8 mouse cellular contexts compared by ENCODE assay signal in the genomic region with DNA sequence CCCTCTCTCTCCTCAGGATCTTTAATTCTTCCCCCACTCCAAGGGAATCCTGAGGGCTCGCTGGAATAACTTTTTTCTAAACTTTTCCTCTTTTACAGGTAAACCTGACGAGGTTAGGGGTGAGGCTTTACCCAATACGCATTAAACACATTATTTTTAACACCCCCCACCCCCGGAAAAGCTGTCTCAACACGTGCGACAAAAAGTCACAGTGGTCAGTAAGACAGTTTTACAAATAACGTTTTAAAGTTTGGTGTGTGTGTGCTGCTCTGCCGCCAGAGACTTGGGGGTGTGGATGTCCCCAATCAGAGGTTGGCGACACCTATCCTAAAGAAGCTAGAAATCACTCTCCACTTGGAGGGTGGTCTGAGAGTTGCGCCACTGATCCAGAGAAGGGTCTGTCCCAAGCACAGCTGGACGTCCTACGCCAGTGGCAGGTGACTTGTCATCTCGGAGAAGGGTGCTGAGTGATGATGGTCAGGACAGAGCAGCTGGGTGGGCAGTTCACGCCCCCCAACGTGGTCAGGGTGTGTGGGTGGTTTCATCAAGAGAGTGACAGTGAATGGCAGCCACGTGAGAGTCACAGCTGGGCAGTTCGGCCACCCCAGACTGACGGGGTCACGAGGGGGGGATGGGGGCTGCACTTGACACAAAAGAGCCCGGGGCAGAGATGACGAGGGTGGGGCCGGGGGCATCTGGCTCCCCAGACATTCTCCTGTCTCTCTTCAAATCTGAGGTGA. TPM values are rescaled to one million over a fixed set of nuclear protein-coding genes. Genes with fewer than 3 reads are reported as not detected.
DNase-seq lines count a peak whose midpoint lies in the region; ATAC-seq and TF ChIP-seq lines count a peak whose summit lies in the region.

No protein-coding gene starts in this region.

- peak overlapping the region; percentile 99 for H3K27ac ChIP-seq in layer of hippocampus, adult 2 months
- H3K27ac ChIP-seq in forebrain, embryonic 16.5 days (ENCODE audit: low read length): peak overlapping the region; percentile 100
- peak overlapping the region; percentile 99 for H3K27ac ChIP-seq in intestine, embryonic 15.5 days
- peak overlapping the region; percentile 100 for H3K27ac ChIP-seq in lung, embryonic 16.5 days (ENCODE audit: low read length)

- H3K9me3 ChIP-seq in forebrain, embryonic 16.5 days (ENCODE audit: control insufficient read depth, low read length): no peaks in the 10 kb centered on the region
- H3K9me3 ChIP-seq in intestine, embryonic 15.5 days: no peaks in the 10 kb centered on the region
- H3K9me3 ChIP-seq in lung, embryonic 16.5 days (ENCODE audit: control insufficient read depth, low read length): no peaks in the 10 kb centered on the region

- DNase-seq in layer of hippocampus, adult 2 months (ENCODE audit: low spot score in 2 of 2): no peak
- DNase-seq in layer of hippocampus, adult 8-10 months (ENCODE audit: low spot score in 2 of 2): no peak
- peak; percentile 25 for DNase-seq in adipocyte (ENCODE audit: low spot score)
- DNase-seq in splenic B cell, adult 2 months (ENCODE audit: low read depth, low spot score): peak; percentile 77
- DNase-seq in cerebellum, adult 9-10 months: no peak

- H3K4me1 ChIP-seq in forebrain, embryonic 16.5 days (replicated peaks; ENCODE audit: control insufficient read depth, insufficient read depth, low read length): peaks cover 44% of the 10 kb centered on the region
- H3K4me1 ChIP-seq in intestine, embryonic 15.5 days (replicated peaks): peaks cover 54% of the 10 kb centered on the region
- H3K4me1 ChIP-seq in lung, embryonic 16.5 days (replicated peaks; ENCODE audit: control insufficient read depth, insufficient read depth, low read length): peaks cover 52% of the 10 kb centered on the region

- H3K9ac ChIP-seq in forebrain, embryonic 16.5 days (replicated peaks; ENCODE audit: low read depth, low read length): peak overlapping the region; percentile 99
- peak overlapping the region; percentile 100 for H3K9ac ChIP-seq in intestine, embryonic 15.5 days
- H3K9ac ChIP-seq in lung, embryonic 16.5 days (ENCODE audit: low read length): peak overlapping the region; percentile 100

- WGBS in forebrain, embryonic 16.5 days: 2% methylated on average over 22 of the region's 22 CpGs
- WGBS in intestine, embryonic 15.5 days: under 1% methylated on average over 22 of the region's 22 CpGs
- WGBS in lung, embryonic 16.5 days: under 1% methylated on average over 22 of the region's 22 CpGs

- peak overlapping the region; percentile 98 for H3K4me2 ChIP-seq in forebrain, embryonic 16.5 days (ENCODE audit: low read length)
- peak overlapping the region; percentile 91 for H3K4me2 ChIP-seq in intestine, embryonic 15.5 days (replicated peaks)
- peak overlapping the region; percentile 94 for H3K4me2 ChIP-seq in lung, embryonic 16.5 days (ENCODE audit: low read depth, low read length)

- TF ChIP-seq CTCF in layer of hippocampus, adult 2 months (conservative IDR thresholded peaks at IDR 0.05): 0 out of 2 replicates have a peak, but pooled peaks have one; percentile 5

- ATAC-seq in forebrain, embryonic 16.5 days: no peak
- no peak for ATAC-seq in intestine, embryonic 15.5 days
- ATAC-seq in lung, embryonic 16.5 days (ENCODE audit: low read depth): no peak

- H3K27me3 ChIP-seq in forebrain, embryonic 16.5 days (replicated peaks; ENCODE audit: control insufficient read depth, insufficient read depth, low read length): no peaks in the 10 kb centered on the region
- no peaks in the 10 kb centered on the region for H3K27me3 ChIP-seq in intestine, embryonic 15.5 days (replicated peaks)
- H3K27me3 ChIP-seq in lung, embryonic 16.5 days (ENCODE audit: control insufficient read depth, insufficient read depth, low read depth, low read length): no peaks in the 10 kb centered on the region
- H3K27me3 ChIP-seq in splenic B cell, adult 2 months (ENCODE audit: control insufficient read depth, insufficient read depth, low read length, poor library complexity, severe bottlenecking): no peaks in the 10 kb centered on the region

- peaks cover 10% of the 10 kb centered on the region for H3K36me3 ChIP-seq in forebrain, embryonic 16.5 days (ENCODE audit: control insufficient read depth, insufficient read depth)
- H3K36me3 ChIP-seq in intestine, embryonic 15.5 days: peaks cover 7% of the 10 kb centered on the region; the same call in 1 of the 2 replicates
- peaks cover 12% of the 10 kb centered on the region for H3K36me3 ChIP-seq in lung, embryonic 16.5 days (ENCODE audit: control insufficient read depth, insufficient read depth, low read length)
- H3K36me3 ChIP-seq in splenic B cell, adult 2 months (ENCODE audit: control insufficient read depth, insufficient read depth, low read length, poor library complexity, severe bottlenecking): peaks cover 2% of the 10 kb centered on the region; the same call in 1 of the 2 replicates

- peak overlapping the region; percentile 87 for H3K4me3 ChIP-seq in layer of hippocampus, adult 2 months
- H3K4me3 ChIP-seq in forebrain, embryonic 16.5 days (replicated peaks; ENCODE audit: low read length): peak overlapping the region; percentile 67
- peak overlapping the region; percentile 87 for H3K4me3 ChIP-seq in intestine, embryonic 15.5 days (replicated peaks)
- H3K4me3 ChIP-seq in lung, embryonic 16.5 days (ENCODE audit: low read length): peak overlapping the region; percentile 90

RNA-seq across cellular contexts. Expression of a gene that starts 1.4 kb away (rescaled TPM):
- total RNA-seq in layer of hippocampus, adult 2 months (2021): 100 to 1,000 TPM; 541 to 561 TPM
- total RNA-seq in layer of hippocampus, adult 8-10 months (2022): 100 to 1,000 TPM; 435 to 510 (median 495) TPM
- 132 and 146 TPM in 2 replicates for polyA plus RNA-seq in forebrain, embryonic 16.5 days (2015; fragmentation: Nextera tagmentation; extraction: Ambion mirVana)
- polyA plus RNA-seq in intestine, embryonic 15.5 days (2015; fragmentation: Nextera tagmentation; extraction: Ambion mirVana): 39.9 and 44.1 TPM in 2 replicates
- polyA plus RNA-seq in lung, embryonic 16.5 days (2015; fragmentation: Nextera tagmentation; extraction: Ambion mirVana): 56.9 and 60.3 TPM in 2 replicates

RNA-seq across cellular contexts. Expression of a gene that starts 27.5 kb away (rescaled TPM):
- 100 to 1,000 TPM; 109 to 127 TPM for total RNA-seq in layer of hippocampus, adult 2 months (2021)
- total RNA-seq in layer of hippocampus, adult 8-10 months (2022): 100 to 1,000 TPM; 101 to 126 (median 111) TPM
- polyA plus RNA-seq in forebrain, embryonic 16.5 days (2015; fragmentation: Nextera tagmentation; extraction: Ambion mirVana): 79.2 and 86.1 TPM in 2 replicates
- polyA plus RNA-seq in intestine, embryonic 15.5 days (2015; fragmentation: Nextera tagmentation; extraction: Ambion mirVana): 154 and 182 TPM in 2 replicates
- 158 and 165 TPM in 2 replicates for polyA plus RNA-seq in lung, embryonic 16.5 days (2015; fragmentation: Nextera tagmentation; extraction: Ambion mirVana)

RNA-seq across cellular contexts. Expression of a gene that starts 27.5 kb away (rescaled TPM):
- 100 to 1,000 TPM; 110 to 117 TPM for total RNA-seq in layer of hippocampus, adult 2 months (2021)
- total RNA-seq in layer of hippocampus, adult 8-10 months (2022): 100 to 1,000 TPM; 119 to 129 (median 121) TPM
- 109 and 144 TPM in 2 replicates for polyA plus RNA-seq in forebrain, embryonic 16.5 days (2015; fragmentation: Nextera tagmentation; extraction: Ambion mirVana)
- 10.8 and 10.9 TPM in 2 replicates for polyA plus RNA-seq in intestine, embryonic 15.5 days (2015; fragmentation: Nextera tagmentation; extraction: Ambion mirVana)
- polyA plus RNA-seq in lung, embryonic 16.5 days (2015; fragmentation: Nextera tagmentation; extraction: Ambion mirVana): 11.0 and 12.6 TPM in 2 replicates

RNA-seq across cellular contexts. Expression of a gene that starts 27.6 kb away (rescaled TPM):
- 10 to 100 TPM; 43.6 to 45.0 TPM for total RNA-seq in layer of hippocampus, adult 2 months (2021)
- 10 to 100 TPM; 37.5 to 51.2 (median 46.5) TPM for total RNA-seq in layer of hippocampus, adult 8-10 months (2022)
- polyA plus RNA-seq in forebrain, embryonic 16.5 days (2015; fragmentation: Nextera tagmentation; extraction: Ambion mirVana): 42.5 and 44.2 TPM in 2 replicates
- 22.7 and 24.8 TPM in 2 replicates for polyA plus RNA-seq in intestine, embryonic 15.5 days (2015; fragmentation: Nextera tagmentation; extraction: Ambion mirVana)
- 32.3 and 32.6 TPM in 2 replicates for polyA plus RNA-seq in lung, embryonic 16.5 days (2015; fragmentation: Nextera tagmentation; extraction: Ambion mirVana)

RNA-seq across cellular contexts. Expression of a gene that starts 30.2 kb away (rescaled TPM):
- 1 to 10 TPM; 2.6 to 5.0 TPM for total RNA-seq in layer of hippocampus, adult 2 months (2021)
- 1 to 10 TPM; 2.2 to 2.8 (median 2.5) TPM for total RNA-seq in layer of hippocampus, adult 8-10 months (2022)
- polyA plus RNA-seq in forebrain, embryonic 16.5 days (2015; fragmentation: Nextera tagmentation; extraction: Ambion mirVana): 5.9 and 6.2 TPM in 2 replicates
- 30.7 and 32.1 TPM in 2 replicates for polyA plus RNA-seq in intestine, embryonic 15.5 days (2015; fragmentation: Nextera tagmentation; extraction: Ambion mirVana)
- polyA plus RNA-seq in lung, embryonic 16.5 days (2015; fragmentation: Nextera tagmentation; extraction: Ambion mirVana): 54.7 and 57.4 TPM in 2 replicates

Comparison
In these comparisons a context has a peak if more than half of its experiments do, and no peak if none do; other contexts are left out.
1. DNase-seq: peak in adipocyte (single experiment) and splenic B cell, adult 2 months (single experiment); none in layer of hippocampus, adult 2 months (0 of 2), layer of hippocampus, adult 8-10 months (0 of 2) and cerebellum, adult 9-10 months (single experiment).
2. Peak in every context shown above with its lines, with median percentiles within 50 percentile points of each other: H3K27ac ChIP-seq, H3K4me3 ChIP-seq, H3K4me2 ChIP-seq and H3K9ac ChIP-seq.